Mouse (Mus musculus): Measurements from ENCODE around the gene Zdhhc20. TPM values are rescaled to one million over a fixed set of nuclear protein-coding genes. Genes with fewer than 3 reads are reported as not detected.
A peak's percentile ranks its signal among the peaks of the same experiment; 100 is the strongest.
"Not testable (repeated sequence)": the region's sequence is repeated elsewhere in the genome, so short reads cannot be mapped to it uniquely, and the experiment has no call there.

Gene Zdhhc20
- 10 to 100 TPM; 12.4 to 16.5 TPM for total RNA-seq (2021)
- long read RNA-seq, experiment 1, full-length matches to known transcripts: 14 of 30 reads
- long read RNA-seq, experiment 1, partial matches to known transcripts: 0 of 30 reads
- long read RNA-seq, experiment 1, other reads (novel, unspliced or antisense): 16 of 30 reads
- long read RNA-seq, experiment 2, full-length matches to known transcripts: 4 of 15 reads
- long read RNA-seq, experiment 2, partial matches to known transcripts: 0 of 15 reads
- long read RNA-seq, experiment 2, other reads (novel, unspliced or antisense): 11 of 15 reads

DNA sequence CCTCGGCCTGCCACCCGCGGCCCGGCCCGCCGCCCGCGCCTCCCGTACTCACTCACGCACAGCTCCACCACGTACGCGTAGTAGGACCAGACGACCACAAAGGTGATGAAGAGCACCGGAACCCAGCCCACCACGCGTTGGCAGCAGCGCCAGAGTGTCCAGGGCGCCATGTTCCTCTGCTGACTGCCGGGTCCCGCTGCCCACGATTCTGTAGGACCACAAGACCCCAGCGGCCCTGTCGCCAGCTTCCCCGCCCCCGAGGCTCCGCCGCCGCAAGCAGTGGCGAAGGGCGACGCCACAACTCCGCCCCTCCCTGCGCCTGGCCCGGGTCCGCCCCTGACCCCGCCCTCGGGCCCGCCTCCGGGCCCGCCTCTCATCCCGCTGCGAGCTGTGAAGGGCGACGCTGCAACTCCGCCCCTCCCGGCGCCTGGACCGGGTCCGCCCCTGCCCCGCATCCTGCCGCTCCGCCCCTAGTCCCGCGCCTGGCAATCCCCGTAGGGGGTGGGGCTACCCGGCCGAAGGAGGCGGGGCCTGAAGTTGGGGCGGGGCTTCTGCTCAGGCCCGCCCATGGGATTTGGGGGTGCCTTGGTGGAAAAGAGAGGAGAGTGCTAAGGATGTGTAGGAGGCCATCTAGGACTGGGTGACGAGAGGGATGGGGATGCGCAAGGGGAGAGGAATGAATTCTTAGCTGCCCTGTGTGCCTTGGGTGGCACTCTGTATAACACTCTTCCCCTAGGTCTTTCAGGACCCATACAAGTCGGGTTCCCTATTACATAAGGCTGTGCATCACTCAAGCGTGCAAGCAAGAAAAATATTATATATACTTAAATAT lies at the start of gene Zdhhc20:
Gene Zdhhc20, minus strand, starts transcription at position 266 of the 832 bp plus-strand sequence.
- intact Hi-C loops (cut with DNase I): loop anchor here (5.0 kb wide), 1 partner anchor 63 kb away; the partner anchor contains the start of genes Mrpl57 and Ska3
- DNase-seq: peak; percentile 95 to 97

DNA sequence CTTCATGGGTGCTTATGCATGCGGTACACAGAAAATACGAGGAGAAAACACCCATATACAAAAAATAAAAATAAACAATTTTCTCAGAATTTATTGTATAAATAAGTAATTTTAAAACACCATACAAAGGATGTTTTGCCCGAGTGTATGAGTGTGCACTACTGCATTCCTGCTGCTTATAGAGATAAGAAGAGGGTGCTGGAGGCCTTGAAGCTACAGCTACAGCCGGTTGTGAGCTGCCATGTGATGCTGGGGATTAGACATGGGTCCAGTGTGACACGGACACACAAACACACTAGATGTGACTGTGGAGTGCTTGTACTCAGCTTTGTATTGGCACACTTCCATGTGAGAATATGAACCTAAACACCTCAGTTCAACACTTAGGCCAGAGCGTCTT lies 47.2 kb upstream of the Zdhhc20 start:
- no peak for DNase-seq
- intact Hi-C loops (cut with DNase I): no loop called here

DNA sequence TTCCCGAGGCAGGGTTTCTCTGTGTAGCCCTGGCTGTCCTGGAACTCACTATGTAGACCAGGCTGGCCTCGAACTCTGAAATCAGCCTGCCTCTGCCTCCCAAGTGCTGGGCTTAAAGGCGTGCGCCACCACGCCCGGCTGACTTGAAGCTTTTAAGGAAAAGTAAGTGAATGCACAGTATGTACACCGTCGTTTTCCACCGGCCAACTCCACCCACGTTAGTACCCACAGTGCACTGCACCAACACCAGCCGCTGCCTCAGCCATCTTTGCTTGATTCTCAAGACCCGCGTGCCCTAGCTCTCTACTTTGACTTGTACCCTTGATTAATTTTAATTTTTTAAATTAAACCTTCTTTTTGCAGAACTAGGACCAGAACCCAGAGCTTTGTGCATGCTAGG lies 44.6 kb upstream of the Zdhhc20 start:
- DNase-seq: no peak
- intact Hi-C loops (cut with DNase I): no loop called here

DNA sequence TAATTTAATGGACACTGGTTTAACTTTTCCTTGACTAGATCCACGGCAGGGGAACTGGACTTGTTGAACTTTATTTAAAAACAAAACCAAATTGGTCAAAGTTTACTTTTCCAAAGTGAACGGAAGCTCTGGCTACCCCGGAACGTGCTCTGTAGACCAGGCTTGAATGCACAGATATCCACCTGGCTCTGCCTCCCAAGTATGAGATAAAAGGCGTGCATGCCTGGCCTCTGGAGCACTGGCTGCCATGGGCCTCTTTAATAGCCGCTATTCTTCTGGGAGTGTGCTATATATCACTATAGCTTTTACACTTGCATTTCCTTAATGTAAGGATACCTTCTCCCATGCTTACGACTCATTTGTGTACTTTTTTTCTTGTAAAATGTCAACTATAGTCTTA lies 43.5 kb upstream of the Zdhhc20 start:
- intact Hi-C loops (cut with DNase I): no loop called here
- DNase-seq: no peak

DNA sequence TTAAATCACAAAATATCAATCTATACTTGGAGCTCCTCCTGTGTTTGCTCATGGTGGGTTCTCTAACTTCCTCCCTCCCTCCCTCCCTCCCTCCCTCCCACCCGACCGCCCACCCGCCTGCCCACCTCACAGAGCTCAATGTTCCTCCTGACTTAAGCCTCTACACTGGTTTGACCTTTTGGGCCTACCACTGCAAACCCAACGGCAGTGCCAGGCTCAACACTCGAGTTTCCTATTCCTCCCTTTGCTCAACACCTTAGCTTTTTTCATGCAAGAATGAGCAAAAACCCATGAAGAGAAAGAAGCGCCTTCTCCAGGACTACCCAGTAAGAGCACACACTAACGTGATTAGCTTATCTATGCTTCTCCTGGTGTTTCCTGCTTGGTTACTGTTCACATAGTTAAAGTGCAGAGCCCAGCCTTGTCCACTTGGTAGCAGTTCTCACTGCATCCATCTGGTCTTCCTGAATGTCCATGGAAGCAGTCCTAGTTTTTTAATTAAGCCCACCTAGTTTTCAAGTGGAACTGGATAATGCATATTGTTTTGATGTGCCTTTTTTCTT lies 42.9 kb upstream of the Zdhhc20 start:
- no peak for DNase-seq
- intact Hi-C loops (cut with DNase I): no loop called here

DNA sequence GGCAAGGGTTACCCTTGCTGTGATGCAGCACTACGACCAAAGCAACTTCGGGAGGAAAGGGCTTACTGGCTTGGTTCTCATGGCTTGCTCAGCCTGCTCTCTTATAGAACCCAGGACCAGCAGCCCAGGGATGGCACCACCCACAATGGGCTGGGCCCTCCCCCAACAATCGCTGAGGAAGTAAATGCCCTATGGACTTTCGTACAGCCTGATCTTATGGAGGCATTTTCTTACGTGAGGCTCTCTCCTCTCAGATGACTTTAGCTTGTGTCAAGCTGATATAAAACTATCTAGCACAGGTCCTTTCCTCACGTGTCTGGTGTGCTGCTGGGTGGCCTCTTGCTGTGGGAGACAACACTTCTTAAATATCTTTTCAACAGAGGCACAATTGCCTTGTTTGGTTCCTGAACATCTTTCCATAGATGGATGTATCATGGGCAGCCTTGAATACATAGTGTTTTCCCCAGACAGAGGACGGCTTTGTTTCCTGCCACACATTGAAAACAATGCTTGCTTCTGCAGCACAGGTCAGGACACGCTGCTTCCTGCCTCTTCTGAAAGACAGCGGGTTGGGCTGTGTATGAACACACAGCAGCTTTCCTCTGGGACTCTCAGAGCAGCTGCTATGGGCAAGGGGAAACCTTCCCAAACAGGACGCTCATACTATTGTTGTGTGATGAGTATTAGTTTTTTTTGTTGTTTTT lies 31.5 kb upstream of the Zdhhc20 start:
- peak; percentile 31 to 42 for DNase-seq
- intact Hi-C loops (cut with DNase I): no loop called here

DNA sequence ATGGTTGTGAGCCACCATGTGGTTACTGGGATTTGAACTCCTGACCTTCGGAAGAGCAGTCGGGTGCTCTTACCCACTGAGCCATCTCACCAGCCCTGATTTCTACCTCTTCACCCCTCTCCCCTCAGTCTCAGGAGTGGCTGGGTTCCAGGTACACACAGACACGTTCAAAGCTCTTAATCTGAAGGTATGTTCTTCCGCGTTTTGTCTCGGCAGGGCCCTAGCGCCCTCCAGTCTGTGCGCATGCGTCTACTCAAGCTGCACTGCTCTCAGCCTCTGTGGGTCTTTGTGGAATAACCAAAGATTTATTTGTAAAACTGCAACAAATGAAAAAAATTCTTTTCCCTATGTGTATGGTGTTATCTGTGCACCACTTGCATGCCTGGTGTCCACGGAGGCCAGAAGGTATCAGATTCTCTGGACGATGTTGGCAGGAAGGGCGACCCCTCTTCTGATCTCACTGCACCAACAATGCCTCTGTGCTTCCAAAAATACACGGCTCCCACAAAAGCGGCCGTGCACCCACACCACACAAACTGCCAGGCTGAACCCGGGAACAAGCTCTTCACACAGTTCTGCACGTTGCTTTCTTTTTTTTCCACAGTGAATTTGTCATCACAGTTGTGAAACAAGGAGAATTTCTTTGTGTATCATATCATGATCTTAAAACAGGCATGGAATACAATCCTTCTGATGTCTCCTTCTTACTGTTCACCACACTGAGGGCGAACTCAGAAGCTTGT lies 30.7 kb upstream of the Zdhhc20 start:
- intact Hi-C loops (cut with DNase I): no loop called here
- DNase-seq: peak; percentile 16 to 31

DNA sequence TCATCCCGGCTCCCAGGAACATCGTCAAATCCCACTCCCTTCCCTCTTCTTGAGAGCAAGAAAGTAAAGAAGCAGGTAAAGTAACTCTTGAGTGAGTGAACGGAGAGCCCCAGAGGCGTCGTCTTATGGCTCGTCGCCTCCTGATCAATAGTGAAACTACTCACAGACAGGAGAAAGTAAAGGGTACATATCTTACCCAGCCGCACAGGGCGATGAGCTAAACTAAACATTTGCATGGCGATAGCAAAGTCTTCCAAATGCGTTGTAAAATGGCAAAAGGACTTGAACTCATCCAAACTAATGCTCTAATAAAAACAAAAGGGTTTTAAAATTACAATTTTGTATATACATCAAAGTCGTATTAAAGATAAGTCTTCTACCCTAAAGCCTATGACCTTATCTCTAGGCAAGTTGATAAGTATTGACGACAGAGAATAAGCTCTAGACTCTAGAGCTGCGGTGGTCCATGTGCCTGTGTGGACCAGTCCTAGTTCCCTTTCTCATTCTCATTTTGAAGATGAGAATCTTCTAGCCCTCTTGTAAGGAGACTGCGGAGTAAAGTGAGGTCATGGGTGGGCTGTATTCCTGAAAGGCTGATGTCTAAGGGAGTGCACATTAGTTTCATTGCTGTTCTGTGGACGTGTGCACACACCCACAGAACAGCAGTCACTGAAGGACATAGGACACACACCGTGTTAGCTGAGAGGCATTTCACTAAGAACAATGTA lies 29.2 kb upstream of the Zdhhc20 start:
- DNase-seq: no peak
- intact Hi-C loops (cut with DNase I): loop anchor here (5.0 kb wide), 1 partner anchor 37 kb away; no protein-coding TSS in a partner anchor

DNA sequence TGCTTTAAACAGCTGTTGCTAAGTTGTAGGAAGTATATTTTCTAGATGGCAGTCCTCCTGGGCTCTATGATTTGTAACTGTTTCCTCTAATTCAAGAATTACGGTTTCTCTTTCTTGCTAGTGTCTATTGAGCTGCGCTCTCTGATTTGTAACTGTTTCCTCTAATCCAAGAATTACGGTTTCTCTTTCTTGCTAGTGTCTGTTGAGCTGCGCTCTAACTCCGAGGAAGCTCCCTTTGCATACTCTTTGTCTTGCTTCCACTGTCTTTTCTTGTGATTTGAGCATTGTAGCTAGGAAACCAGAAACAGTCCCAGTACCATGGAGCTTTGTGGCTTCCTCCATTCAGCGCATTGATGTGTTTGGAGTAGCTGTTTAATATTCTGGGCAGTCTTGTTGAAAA lies 25.3 kb upstream of the Zdhhc20 start:
- intact Hi-C loops (cut with DNase I): loop anchor here (5.0 kb wide), 1 partner anchor 33 kb away; no protein-coding TSS in a partner anchor
- no peak for DNase-seq

DNA sequence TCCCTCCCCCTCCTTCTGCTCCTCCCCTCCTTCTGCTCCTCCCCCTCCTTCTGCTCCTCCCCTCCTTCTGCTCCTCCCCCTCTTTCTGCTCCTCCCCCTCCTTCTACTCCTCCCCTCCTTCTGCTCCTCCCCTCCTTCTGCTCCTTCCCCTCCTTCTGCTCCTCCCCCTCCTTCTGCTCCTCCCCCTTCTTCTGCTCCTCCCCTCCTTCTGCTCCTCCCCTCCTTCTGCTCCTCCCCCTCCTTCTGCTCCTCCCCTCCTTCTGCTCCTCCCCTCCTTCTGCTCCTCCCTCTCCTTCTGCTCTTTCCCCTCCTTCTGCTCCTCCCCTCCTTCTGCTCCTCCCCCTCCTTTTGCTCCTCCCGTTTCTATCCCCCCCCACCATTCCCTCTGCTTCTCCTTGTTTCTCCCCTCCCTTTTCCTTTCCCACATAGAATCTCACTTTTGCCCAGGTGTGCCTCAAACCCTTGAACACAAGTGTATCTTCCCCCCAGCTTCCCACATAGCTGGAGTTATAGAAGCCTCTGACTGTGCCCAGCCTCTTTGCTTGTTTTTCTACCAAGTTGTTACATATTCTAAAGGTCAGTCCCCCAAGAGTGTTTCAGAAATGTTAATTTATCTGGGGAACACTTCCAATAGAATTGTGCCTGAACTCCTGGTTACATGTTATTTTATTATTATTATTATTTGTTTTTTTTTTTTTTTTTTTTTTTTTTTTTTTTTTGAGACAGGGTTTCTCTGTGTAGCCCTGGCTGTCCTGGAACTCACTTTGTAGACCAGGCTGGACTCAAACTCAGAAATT lies 22.3 kb upstream of the Zdhhc20 start:
- DNase-seq; intact Hi-C loops (cut with DNase I): not testable (repeated sequence)

DNA sequence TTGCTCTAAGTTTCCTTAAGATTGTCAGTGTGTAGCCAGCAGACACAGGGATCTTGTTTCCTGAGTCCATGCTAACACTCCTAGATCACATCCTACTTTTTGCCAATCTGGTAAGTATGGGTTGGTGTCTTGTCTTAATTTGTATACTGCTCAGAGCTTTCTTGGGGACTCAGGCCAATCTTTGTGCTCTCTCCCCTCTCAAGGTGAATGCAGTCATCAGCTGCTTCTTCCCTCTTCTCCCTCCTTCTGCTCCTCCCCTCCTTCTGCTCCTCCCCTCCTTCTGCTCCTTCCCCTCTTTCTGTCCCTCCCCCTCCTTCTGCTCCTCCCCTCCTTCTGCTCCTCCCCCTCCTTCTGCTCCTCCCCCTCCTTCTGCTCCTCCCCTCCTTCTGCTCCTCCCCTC lies 21.7 kb upstream of the Zdhhc20 start:
- DNase-seq; intact Hi-C loops (cut with DNase I): not testable (repeated sequence)

DNA sequence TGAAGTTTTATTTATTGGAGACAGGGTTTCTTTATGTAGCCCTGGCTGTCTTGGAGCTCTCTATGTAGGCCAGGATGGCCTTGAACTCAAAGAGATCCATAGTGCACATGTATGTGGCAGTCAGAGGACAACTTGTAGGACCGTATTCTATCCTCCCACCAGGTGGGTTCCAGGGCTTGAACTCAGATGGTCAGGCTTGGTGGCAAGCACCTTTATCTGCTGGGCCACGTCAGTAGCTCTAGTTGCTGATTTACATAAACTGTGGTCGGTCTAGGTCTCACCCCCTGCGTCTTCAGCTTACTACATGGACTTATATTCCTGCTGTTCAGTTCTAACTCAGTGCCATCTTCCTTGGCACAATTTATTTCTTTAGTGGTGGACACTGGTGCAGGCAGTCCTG lies 21.2 kb upstream of the Zdhhc20 start:
- intact Hi-C loops (cut with DNase I): no loop called here

DNA sequence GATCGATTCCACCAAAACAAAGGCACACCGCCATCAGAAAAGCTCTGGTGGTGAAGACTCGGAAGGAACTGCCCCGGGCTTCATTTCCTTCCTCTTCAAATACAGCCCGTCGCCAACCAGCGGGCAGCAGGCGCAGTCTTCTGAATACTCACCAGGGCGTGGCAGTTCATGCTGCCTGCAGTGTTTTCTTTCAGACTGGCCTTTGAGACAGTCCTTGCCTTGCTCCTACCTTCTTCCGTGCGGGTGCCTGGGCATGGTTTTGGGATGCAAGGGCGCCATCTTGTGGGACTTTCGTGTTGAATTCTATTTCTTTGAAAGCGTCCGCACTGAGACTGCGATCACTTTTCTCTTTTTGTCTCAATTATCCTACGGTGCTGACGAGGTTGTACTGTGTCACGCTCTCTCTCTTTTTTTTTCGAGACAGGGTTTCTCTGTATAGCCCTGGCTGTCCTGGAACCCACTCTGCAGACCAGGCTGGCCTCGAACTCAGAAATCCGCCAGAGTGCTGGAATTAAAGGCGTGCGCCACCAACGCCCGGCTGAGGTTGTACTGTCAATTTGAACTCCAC lies 20.5 kb upstream of the Zdhhc20 start:
- intact Hi-C loops (cut with DNase I): loop anchor here (1.0 kb wide), 1 partner anchor 230 kb away; no protein-coding TSS in a partner anchor
- DNase-seq: peak; percentile 86

More for the DNA sequence above, 21.2 kb upstream of the Zdhhc20 start:
- DNase-seq: no peak

DNA sequence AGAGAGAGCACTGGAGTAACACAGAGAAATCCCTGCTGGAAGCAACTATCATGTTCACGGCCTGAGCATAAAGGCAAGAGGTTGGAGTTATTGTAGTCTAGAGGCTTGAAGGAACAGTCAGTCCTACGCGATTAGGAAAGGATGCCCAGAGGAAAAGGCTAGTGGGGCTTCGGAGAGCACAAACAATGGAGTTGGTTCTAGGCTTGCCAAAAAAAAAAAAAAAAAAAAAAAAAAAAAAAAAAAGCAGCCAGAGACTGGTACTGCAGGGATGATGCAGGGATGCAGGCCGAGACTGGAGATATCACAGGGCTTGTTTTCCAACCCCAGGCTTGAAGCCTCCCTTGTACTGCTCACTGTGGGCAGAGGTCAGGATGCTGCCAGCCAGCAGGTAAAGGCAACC lies 19.2 kb upstream of the Zdhhc20 start:
- intact Hi-C loops (cut with DNase I): loop anchor here (5.0 kb wide), 2 partner anchors 52 to 82 kb away; partner anchors contain the start of genes Mrpl57 and Ska3
- no peak for DNase-seq

DNA sequence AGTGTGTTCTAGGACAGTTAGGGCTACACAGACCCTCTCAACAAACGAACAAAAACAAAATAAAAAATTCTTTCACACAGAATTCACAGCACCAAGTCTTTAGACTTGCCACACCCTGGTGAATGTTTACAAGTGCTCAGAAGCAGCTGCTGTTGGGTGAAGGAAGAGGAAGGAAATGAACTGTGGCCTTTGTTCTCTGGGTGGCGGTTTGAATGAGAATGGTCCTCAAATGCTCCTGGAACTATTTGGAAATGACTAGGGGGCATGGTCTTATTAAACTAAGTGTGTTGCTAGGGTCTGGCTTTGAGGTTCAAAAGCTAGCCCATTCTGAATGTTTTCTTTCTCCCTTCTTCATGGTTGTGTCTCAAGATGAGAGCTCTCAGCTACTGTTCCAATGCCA lies 18.4 kb upstream of the Zdhhc20 start:
- intact Hi-C loops (cut with DNase I): loop anchor here (5.0 kb wide), 2 partner anchors 51 to 81 kb away; partner anchors contain the start of genes Mrpl57 and Ska3
- DNase-seq: no peak

DNA sequence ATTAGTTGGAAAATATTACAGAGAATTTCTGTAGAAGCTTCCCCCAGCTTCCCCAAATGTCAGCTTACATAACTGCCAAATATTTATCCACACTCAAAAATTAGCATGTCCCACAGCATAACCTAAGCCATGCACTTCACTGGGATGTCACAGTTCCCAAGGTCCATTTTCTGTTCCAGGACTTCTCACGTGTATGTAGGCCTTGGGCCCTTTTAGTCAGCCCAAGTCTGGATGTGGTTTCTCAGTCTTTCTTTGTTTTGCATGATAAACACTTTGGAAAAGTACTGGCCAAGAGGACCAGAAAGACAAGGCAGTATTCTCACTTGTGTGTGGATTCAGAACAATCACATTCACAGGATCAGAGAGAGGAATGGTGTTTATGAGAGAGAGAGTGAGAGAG lies 11.9 kb upstream of the Zdhhc20 start:
- no peak for DNase-seq
- intact Hi-C loops (cut with DNase I): no loop called here

DNA sequence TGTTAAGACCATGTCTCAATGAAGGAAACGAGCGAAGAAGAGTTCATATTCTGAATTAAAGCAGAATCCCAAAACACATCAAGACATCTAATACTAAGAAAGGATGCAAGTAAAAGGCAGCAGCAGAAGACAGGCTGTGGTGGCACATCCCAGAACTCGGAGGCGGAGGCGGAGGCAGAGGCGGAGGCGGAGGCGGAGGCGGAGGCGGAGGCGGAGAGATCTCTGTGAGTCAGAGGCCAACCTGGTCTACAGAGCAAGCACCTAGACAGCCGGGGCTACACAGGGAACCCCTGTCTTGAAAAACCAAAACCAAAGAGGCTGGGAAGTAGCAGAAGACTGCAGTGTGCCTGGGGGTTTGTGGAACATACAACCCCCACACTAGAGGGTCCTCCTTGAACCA lies 6.8 kb upstream of the Zdhhc20 start:
- no peak for DNase-seq
- intact Hi-C loops (cut with DNase I): no loop called here

All from heart, postnatal 14 days (tissue).